Mouse (Mus musculus): Measurements from ENCODE around the gene Prss53. TPM values are rescaled to one million over a fixed set of nuclear protein-coding genes. Genes with fewer than 3 reads are reported as not detected.

Prss53 gene
- 0.48 TPM for polyA plus RNA-seq (2017; shearing (Covaris generic))

GRCm38 (mm10) chr7:127890798-127891197 is at the start of gene Prss53:
Prss53 (minus strand) TSS chr7:127890970.

GRCm38 (mm10) chr7:127929923-127930322 is 39.2 kb upstream of the Prss53 start, which contains the start of gene Prss8:
Prss8 (minus strand) TSS chr7:127930104.

GRCm38 (mm10) chr7:127912190-127912871 is 21.6 kb upstream of the Prss53 start, which contains the start of gene Kat8:
Kat8 (plus strand) TSS chr7:127912516.

GRCm38 (mm10) chr7:127903971-127904796 is 13.4 kb upstream of the Prss53 start, which contains the start of gene Bckdk:
Bckdk (plus strand) TSS chr7:127904082.

GRCm38 (mm10) chr7:127895442-127895841 is 4.7 kb upstream of the Prss53 start, which contains the start of the genes Gm21974 and Vkorc1:
Gm21974 (minus strand) TSS chr7:127895454.
Vkorc1 (minus strand) TSS chr7:127895617.

GRCm38 (mm10) chr7:127876467-127877348 is 14.1 kb downstream of the Prss53 start, which contains the start of gene Zfp668:
Zfp668 (minus strand) TSS chr7:127876828.

GRCm38 (mm10) chr7:127876041-127876466 is 14.7 kb downstream of the Prss53 start, which contains the start of gene Zfp646:
Zfp646 (plus strand) TSS chr7:127876221.

Other genes with a start within 250 kb of the Prss53 start
- 74.6 TPM for gene Bcl7c, start 182.0 kb downstream of the Prss53 start, polyA plus RNA-seq (2017; shearing (Covaris generic))
- not detected for gene Ctf1, start 178.2 kb downstream of the Prss53 start, polyA plus RNA-seq (2017; shearing (Covaris generic))
- gene Ctf2, start 158.8 kb downstream of the Prss53 start, polyA plus RNA-seq (2017; shearing (Covaris generic)) = not detected
- gene Fbxl19, start 146.4 kb downstream of the Prss53 start, polyA plus RNA-seq (2017; shearing (Covaris generic)) = 1.3 TPM
- 24.1 TPM for gene Orai3, start 121.2 kb downstream of the Prss53 start, polyA plus RNA-seq (2017; shearing (Covaris generic))
- gene Setd1a, start 114.3 kb downstream of the Prss53 start, polyA plus RNA-seq (2017; shearing (Covaris generic)) = 3.5 TPM
- gene Gm49388, start 105.4 kb downstream of the Prss53 start, polyA plus RNA-seq (2017; shearing (Covaris generic)) = not detected
- gene Hsd3b7, start 90.4 kb downstream of the Prss53 start, polyA plus RNA-seq (2017; shearing (Covaris generic)) = 2.4 TPM
- 150 TPM for gene Stx4a, start 66.7 kb downstream of the Prss53 start, polyA plus RNA-seq (2017; shearing (Covaris generic))
- not detected for gene Stx1b, start 66.4 kb downstream of the Prss53 start, polyA plus RNA-seq (2017; shearing (Covaris generic))
- gene Zfp646, start 14.7 kb downstream of the Prss53 start, polyA plus RNA-seq (2017; shearing (Covaris generic)) = 43.1 TPM
- gene Zfp668, start 14.1 kb downstream of the Prss53 start, polyA plus RNA-seq (2017; shearing (Covaris generic)) = 21.8 TPM
- not detected for gene Gm21974, start 4.5 kb upstream of the Prss53 start, polyA plus RNA-seq (2017; shearing (Covaris generic))
- 34.1 TPM for gene Vkorc1, start 4.6 kb upstream of the Prss53 start, polyA plus RNA-seq (2017; shearing (Covaris generic))
- 68.1 TPM for gene Bckdk, start 13.1 kb upstream of the Prss53 start, polyA plus RNA-seq (2017; shearing (Covaris generic))
- 46.5 TPM for gene Kat8, start 21.5 kb upstream of the Prss53 start, polyA plus RNA-seq (2017; shearing (Covaris generic))
- 0.11 TPM for gene Prss8, start 39.1 kb upstream of the Prss53 start, polyA plus RNA-seq (2017; shearing (Covaris generic))
- 4.2 TPM for gene Prss36, start 55.8 kb upstream of the Prss53 start, polyA plus RNA-seq (2017; shearing (Covaris generic))
- 152 TPM for gene Fus, start 76.5 kb upstream of the Prss53 start, polyA plus RNA-seq (2017; shearing (Covaris generic))
- 292 TPM for gene Pycard, start 102.9 kb upstream of the Prss53 start, polyA plus RNA-seq (2017; shearing (Covaris generic))
- not detected for gene Trim72, start 113.0 kb upstream of the Prss53 start, polyA plus RNA-seq (2017; shearing (Covaris generic))
- gene Itgam, start 171.7 kb upstream of the Prss53 start, polyA plus RNA-seq (2017; shearing (Covaris generic)) = 0.92 TPM
- gene Gm49368, start 171.7 kb upstream of the Prss53 start, polyA plus RNA-seq (2017; shearing (Covaris generic)) = not detected
- gene Itgax, start 238.6 kb upstream of the Prss53 start, polyA plus RNA-seq (2017; shearing (Covaris generic)) = 0.56 TPM